Mouse (Mus musculus): Measurements from ENCODE around the gene Ilf3. TPM values are rescaled to one million over a fixed set of nuclear protein-coding genes. Genes with fewer than 3 reads are reported as not detected.
"Not testable (repeated sequence)": the region's sequence is repeated elsewhere in the genome, so short reads cannot be mapped to it uniquely, and the experiment has no call there.

The Ilf3 gene
- polyA plus RNA-seq, 1 experiment, result 56.6 TPM

- Histone ChIP-seq H3K27me3 (ENCODE audit: control insufficient read depth, insufficient read depth, insufficient read length) (no peaks in the 10 kb centered on the region), H3K79me2 (ENCODE audit: control insufficient read depth, insufficient read depth) (peaks cover 47% of the 10 kb centered on the region), H3ac (ENCODE audit: control insufficient read depth, insufficient read length) (peak within 1 kb of the TSS; percentile 56), H3K36me3 (ENCODE audit: control insufficient read depth, insufficient read depth) (no peaks in the 10 kb centered on the region), H3K4me2 (ENCODE audit: low read depth) (peak within 1 kb of the TSS; percentile 88), H3K4me3 (peak within 1 kb of the TSS; percentile 91)
- no peak for TF ChIP-seq USF1 (IDR thresholded peaks at IDR 0.05; ENCODE audit: low read depth)
- TF ChIP-seq POLR2AphosphoS2 (IDR thresholded peaks at IDR 0.05; ENCODE audit: insufficient read length, low read depth), result peak; percentile 74
- peak in 1 of 3 experiments; percentile 27 for TF ChIP-seq MYOD1 (IDR thresholded peaks at IDR 0.05; ENCODE audit: control insufficient read depth in 1 of 3, insufficient read length in 2 of 3, low read depth in 2 of 3)
- TF ChIP-seq POLR2A (IDR thresholded peaks at IDR 0.05; ENCODE audit: insufficient read length, low read depth), result peak; percentile 80
- peak; percentile 64 for TF ChIP-seq SRF (IDR thresholded peaks at IDR 0.05; ENCODE audit: control insufficient read depth, insufficient read length, low read depth)
- TF ChIP-seq TCF12 (IDR thresholded peaks at IDR 0.05; ENCODE audit: insufficient read depth, poor library complexity, severe bottlenecking), result no peak
- no peak for TF ChIP-seq MYOG (IDR thresholded peaks at IDR 0.05; ENCODE audit: control insufficient read depth in 1 of 3, insufficient read depth in 1 of 3, insufficient read length in 2 of 3, low read depth in 2 of 3)
These were observed 46.8 kb upstream of the Ilf3 start, which contains the start of gene Slc44a2 for GRCm38 (mm10) chr9:21320619-21321512. TSS of gene Slc44a2 (plus strand) at chr9:21320698.

- TF ChIP-seq TCF3 (IDR thresholded peaks at IDR 0.05; ENCODE audit: insufficient read length, low read depth) (no peak), POLR2A (IDR thresholded peaks at IDR 0.05; ENCODE audit: insufficient read length, low read depth) (no peak), MYOD1 (IDR thresholded peaks at IDR 0.05; ENCODE audit: control insufficient read depth in 1 of 3, insufficient read length in 2 of 3, low read depth in 2 of 3) (no peak), E2F4 (IDR thresholded peaks at IDR 0.05; ENCODE audit: insufficient read depth) (no peak), MAX (IDR thresholded peaks at IDR 0.05; ENCODE audit: low read depth) (no peak), CEBPB (IDR thresholded peaks at IDR 0.05; ENCODE audit: insufficient read depth, poor library complexity, severe bottlenecking) (no peak), POLR2AphosphoS2 (IDR thresholded peaks at IDR 0.05; ENCODE audit: insufficient read length, low read depth) (no peak), SRF (IDR thresholded peaks at IDR 0.05; ENCODE audit: control insufficient read depth, insufficient read length, low read depth) (no peak)
- no peaks in the 10 kb centered on the region for H3K36me3 ChIP-seq (ENCODE audit: control insufficient read depth, insufficient read depth)
- peaks cover 48% of the 10 kb centered on the region for H3K79me2 ChIP-seq (ENCODE audit: control insufficient read depth, insufficient read depth)
- H3K4me3 ChIP-seq, result peak overlapping the region; percentile 91
- no peaks in the 10 kb centered on the region for H3K27me3 ChIP-seq (ENCODE audit: control insufficient read depth, insufficient read depth, insufficient read length)
- peak overlapping the region; percentile 88 for H3K4me2 ChIP-seq (ENCODE audit: low read depth)
- H3ac ChIP-seq (ENCODE audit: control insufficient read depth, insufficient read length), result peak overlapping the region; percentile 56
These were observed 46.2 kb upstream of the Ilf3 start for GRCm38 (mm10) chr9:21321513-21321835.

GRCm38 (mm10) chr9:21322211-21322916, 45.3 kb upstream of the Ilf3 start:
- Histone ChIP-seq H3K4me3 (peak overlapping the region; percentile 91), H3ac (ENCODE audit: control insufficient read depth, insufficient read length) (no peak overlapping the region)
- TF ChIP-seq POLR2AphosphoS2 (IDR thresholded peaks at IDR 0.05; ENCODE audit: insufficient read length, low read depth) (no peak), MYOD1 (IDR thresholded peaks at IDR 0.05; ENCODE audit: control insufficient read depth in 1 of 3, insufficient read length in 2 of 3, low read depth in 2 of 3) (no peak), CEBPB (IDR thresholded peaks at IDR 0.05; ENCODE audit: insufficient read depth, poor library complexity, severe bottlenecking) (no peak), E2F4 (IDR thresholded peaks at IDR 0.05; ENCODE audit: insufficient read depth) (no peak), TCF12 (IDR thresholded peaks at IDR 0.05; ENCODE audit: insufficient read depth, poor library complexity, severe bottlenecking) (no peak), REST (IDR thresholded peaks at IDR 0.05; ENCODE audit: insufficient read depth, insufficient read length) (no peak), TCF3 (IDR thresholded peaks at IDR 0.05; ENCODE audit: insufficient read length, low read depth) (no peak)

DNA sequence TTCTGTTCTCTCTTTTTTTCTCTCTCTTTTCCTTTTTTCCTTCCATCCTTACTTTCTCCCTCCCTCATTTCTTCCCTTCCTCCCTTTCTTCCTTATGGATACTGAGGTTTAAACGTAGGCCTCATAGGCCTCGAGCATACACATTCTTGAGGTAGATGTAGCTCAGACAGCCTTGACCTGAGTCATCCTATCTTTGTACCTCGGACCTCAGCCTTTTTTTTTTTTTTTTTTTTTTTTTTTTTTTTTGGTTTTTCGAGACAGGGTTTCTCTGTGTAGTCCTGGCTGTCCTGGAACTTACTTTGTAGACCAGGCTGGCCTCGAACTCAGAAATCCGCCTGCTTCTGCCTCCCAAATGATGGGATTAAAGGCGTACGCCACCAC, 44.8 kb upstream of the Ilf3 start:
- H3K4me3 ChIP-seq; H3K36me3 ChIP-seq (ENCODE audit: control insufficient read depth, insufficient read depth); H3K27me3 ChIP-seq (ENCODE audit: control insufficient read depth, insufficient read depth, insufficient read length); H3ac ChIP-seq (ENCODE audit: control insufficient read depth, insufficient read length); H3K4me2 ChIP-seq (ENCODE audit: low read depth): not testable (repeated sequence)
- peaks cover 56% of the 10 kb centered on the region for H3K79me2 ChIP-seq (ENCODE audit: control insufficient read depth, insufficient read depth)

More at GRCm38 (mm10) chr9:21322211-21322916, 45.3 kb upstream of the Ilf3 start:
- peak overlapping the region; percentile 88 for H3K4me2 ChIP-seq (ENCODE audit: low read depth)
- no peaks in the 10 kb centered on the region for H3K27me3 ChIP-seq (ENCODE audit: control insufficient read depth, insufficient read depth, insufficient read length)
- H3K79me2 ChIP-seq (ENCODE audit: control insufficient read depth, insufficient read depth), result peaks cover 56% of the 10 kb centered on the region
- no peaks in the 10 kb centered on the region for H3K36me3 ChIP-seq (ENCODE audit: control insufficient read depth, insufficient read depth)

DNA sequence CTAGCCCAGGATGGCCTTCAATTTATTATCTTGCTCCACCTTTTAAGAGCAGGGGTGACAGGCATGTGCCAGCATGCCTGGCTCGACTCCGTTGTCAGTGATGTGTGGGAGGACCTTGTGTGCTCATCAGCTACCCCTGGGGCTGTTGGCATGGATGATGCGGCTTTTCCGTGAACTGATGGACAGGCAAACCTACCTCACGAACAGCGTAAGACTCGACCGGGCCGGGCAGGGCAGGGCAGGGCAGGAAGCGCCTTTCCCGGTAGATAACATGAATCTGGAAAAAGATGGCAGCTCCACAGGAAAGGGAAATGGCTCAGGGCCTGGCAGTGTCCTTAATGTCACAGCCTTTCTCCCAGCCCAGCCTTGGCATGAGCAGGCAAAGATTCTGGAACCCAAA, 43.4 kb upstream of the Ilf3 start:
- H3ac ChIP-seq (ENCODE audit: control insufficient read depth, insufficient read length), result no peak overlapping the region
- H3K79me2 ChIP-seq (ENCODE audit: control insufficient read depth, insufficient read depth), result peaks cover 56% of the 10 kb centered on the region
- H3K4me2 ChIP-seq (ENCODE audit: low read depth), result no peak overlapping the region
- no peaks in the 10 kb centered on the region for H3K27me3 ChIP-seq (ENCODE audit: control insufficient read depth, insufficient read depth, insufficient read length)
- TF ChIP-seq E2F4 (IDR thresholded peaks at IDR 0.05; ENCODE audit: insufficient read depth), result no peak
- no peak for TF ChIP-seq MAX (IDR thresholded peaks at IDR 0.05; ENCODE audit: low read depth)
- TF ChIP-seq USF1 (IDR thresholded peaks at IDR 0.05; ENCODE audit: low read depth), result no peak
- TF ChIP-seq CEBPB (IDR thresholded peaks at IDR 0.05; ENCODE audit: insufficient read depth, poor library complexity, severe bottlenecking), result no peak
- no peak for TF ChIP-seq POLR2AphosphoS2 (IDR thresholded peaks at IDR 0.05; ENCODE audit: insufficient read length, low read depth)
- TF ChIP-seq TCF12 (IDR thresholded peaks at IDR 0.05; ENCODE audit: insufficient read depth, poor library complexity, severe bottlenecking), result no peak
- TF ChIP-seq MYOG (IDR thresholded peaks at IDR 0.05; ENCODE audit: control insufficient read depth in 1 of 3, insufficient read depth in 1 of 3, insufficient read length in 2 of 3, low read depth in 2 of 3), result no peak
- TF ChIP-seq MYOD1 (IDR thresholded peaks at IDR 0.05; ENCODE audit: control insufficient read depth in 1 of 3, insufficient read length in 2 of 3, low read depth in 2 of 3), result no peak
- no peak for TF ChIP-seq REST (IDR thresholded peaks at IDR 0.05; ENCODE audit: insufficient read depth, insufficient read length)
- no peak for TF ChIP-seq SRF (IDR thresholded peaks at IDR 0.05; ENCODE audit: control insufficient read depth, insufficient read length, low read depth)
- TF ChIP-seq TCF3 (IDR thresholded peaks at IDR 0.05; ENCODE audit: insufficient read length, low read depth), result no peak
- TF ChIP-seq POLR2A (IDR thresholded peaks at IDR 0.05; ENCODE audit: insufficient read length, low read depth), result no peak
- H3K36me3 ChIP-seq (ENCODE audit: control insufficient read depth, insufficient read depth), result no peaks in the 10 kb centered on the region
- H3K4me3 ChIP-seq, result no peak overlapping the region

All from myocyte (in vitro differentiated cells).